In genomic region chr10:18876211-18876610, GRCm38 (mm10) we compare ENCODE assay signal across 13 mouse cellular contexts. TPM values are rescaled to one million over a fixed set of nuclear protein-coding genes. Genes with fewer than 3 reads are reported as not detected.
DNase-seq lines count a peak whose midpoint lies in the region; ATAC-seq lines count a peak whose summit lies in the region.
"Had no signal": no experiment of that assay in that cellular context is flagged by ENCODE, and none has a peak within 500 bp of the region (broad histone marks: within the 10 kb centered on the region; RNA-seq: fewer than 3 reads in every experiment).

No protein-coding gene starts in this region.

- no peak overlapping the region for H3K4me3 ChIP-seq in hindbrain, embryonic 16.5 days (ENCODE audit: low read length)
- no peak overlapping the region for H3K4me3 ChIP-seq in hindbrain, embryonic 10.5 days
- no peak overlapping the region for H3K4me3 ChIP-seq in limb, embryonic 12.5 days (replicated peaks)
- H3K4me3 ChIP-seq: midbrain, embryonic 12.5 days had no signal

- no peaks in the 10 kb centered on the region for H3K4me1 ChIP-seq in hindbrain, embryonic 16.5 days (ENCODE audit: control insufficient read depth, insufficient read depth, low read depth, low read length)
- H3K4me1 ChIP-seq in hindbrain, embryonic 10.5 days (replicated peaks): peaks cover 5% of the 10 kb centered on the region; the same call in 1 of the 2 replicates
- H3K4me1 ChIP-seq in limb, embryonic 12.5 days (replicated peaks): peaks cover 7% of the 10 kb centered on the region
- H3K4me1 ChIP-seq: midbrain, embryonic 12.5 days had no signal

- ATAC-seq in hindbrain, embryonic 16.5 days: peak; percentile 34; the same call in 1 of the 2 replicates
- ATAC-seq in limb, embryonic 12.5 days (ENCODE audit: insufficient number of reproducible peaks, insufficient read depth, low FRiP score, low TSS enrichment, low read depth): no peak
- ATAC-seq in CD4-positive, CD25-positive, alpha-beta regulatory T cell, adult 4 months: no peak
- ATAC-seq: inflammation-experienced regulatory T-cells, adult 6 months had no signal

- H3K9me3 ChIP-seq in hindbrain, embryonic 16.5 days (ENCODE audit: control insufficient read depth, low read length): no peaks in the 10 kb centered on the region
- H3K9me3 ChIP-seq in hindbrain, embryonic 10.5 days: no peaks in the 10 kb centered on the region
- H3K9me3 ChIP-seq in limb, embryonic 12.5 days: no peaks in the 10 kb centered on the region
- H3K9me3 ChIP-seq: midbrain, embryonic 12.5 days had no signal

- H3K9ac ChIP-seq in hindbrain, embryonic 16.5 days (ENCODE audit: low read depth, low read length): no peak overlapping the region
- no peak overlapping the region for H3K9ac ChIP-seq in limb, embryonic 12.5 days (replicated peaks)
- H3K9ac ChIP-seq: liver, embryonic 14.5 days; midbrain, embryonic 12.5 days had no signal

- H3K27ac ChIP-seq in hindbrain, embryonic 16.5 days (ENCODE audit: low read depth, low read length): no peak overlapping the region
- H3K27ac ChIP-seq in hindbrain, embryonic 10.5 days: no peak overlapping the region; the same call in 1 of the 2 replicates
- peak overlapping the region; percentile 5; the same call in 1 of the 2 replicates for H3K27ac ChIP-seq in limb, embryonic 12.5 days
- H3K27ac ChIP-seq: liver, embryonic 14.5 days; midbrain, embryonic 12.5 days had no signal

- no peak overlapping the region for H3K4me2 ChIP-seq in hindbrain, embryonic 16.5 days (ENCODE audit: low read length)
- H3K4me2 ChIP-seq in limb, embryonic 12.5 days: no peak overlapping the region
- H3K4me2 ChIP-seq: midbrain, embryonic 12.5 days had no signal

- H3K36me3 ChIP-seq in hindbrain, embryonic 16.5 days (ENCODE audit: control insufficient read depth, insufficient read depth, low read length): no peaks in the 10 kb centered on the region
- no peaks in the 10 kb centered on the region for H3K36me3 ChIP-seq in hindbrain, embryonic 10.5 days
- H3K36me3 ChIP-seq in limb, embryonic 12.5 days: no peaks in the 10 kb centered on the region
- H3K36me3 ChIP-seq: midbrain, embryonic 12.5 days had no signal

- 59% methylated on average over 1 of the region's 1 CpGs for WGBS in hindbrain, embryonic 16.5 days
- WGBS in hindbrain, embryonic 10.5 days: 54% methylated on average over 1 of the region's 1 CpGs
- 38% methylated on average over 1 of the region's 1 CpGs for WGBS in limb, embryonic 12.5 days

- DNase-seq in hindbrain, embryonic 10.5 days (ENCODE audit: low spot score): no peak
- DNase-seq in urinary bladder, postnatal 36 days (ENCODE audit: low spot score in 2 of 2): peak; percentile 15 to 23
- DNase-seq in urinary bladder, adult 2 months (ENCODE audit: low spot score): no peak
- no peak for DNase-seq in thymus, postnatal 0 days (ENCODE audit: low spot score)
- DNase-seq in spleen, adult 12 weeks (ENCODE audit: low spot score): no peak
- DNase-seq: spleen, adult 18-20 months had no signal

- no peaks in the 10 kb centered on the region for H3K27me3 ChIP-seq in hindbrain, embryonic 16.5 days (replicated peaks; ENCODE audit: control insufficient read depth, insufficient read depth, low read length)
- H3K27me3 ChIP-seq in hindbrain, embryonic 10.5 days (ENCODE audit: insufficient read depth, poor library complexity, severe bottlenecking): no peaks in the 10 kb centered on the region
- H3K27me3 ChIP-seq in limb, embryonic 12.5 days: peaks cover 7% of the 10 kb centered on the region; the same call in 1 of the 2 replicates
- H3K27me3 ChIP-seq: CH12.LX; midbrain, embryonic 12.5 days had no signal

RNA-seq across cellular contexts. Expression of gene Perp, which starts 31.4 kb away (rescaled TPM):
- polyA plus RNA-seq in hindbrain, embryonic 16.5 days (2015; fragmentation: Nextera tagmentation; extraction: Ambion mirVana): 15.3 and 16.3 TPM in 2 replicates
- polyA plus RNA-seq in hindbrain, embryonic 10.5 days (2016; fragmentation: Nextera tagmentation; extraction: Ambion mirVana): 15.7 and 18.2 TPM in 2 replicates
- 246 and 252 TPM in 2 replicates for polyA plus RNA-seq in urinary bladder, adult 2 months (2012; rRNA removed)
- 61.1 and 63.7 TPM in 2 replicates for polyA plus RNA-seq in limb, embryonic 12.5 days (2016; fragmentation: Nextera tagmentation; extraction: Ambion mirVana)
- 102 and 104 TPM in 2 replicates for polyA plus RNA-seq in thymus, postnatal 0 days (2015; fragmentation: Nextera tagmentation; extraction: Ambion mirVana)
- under 1 TPM; 0.65 to 0.84 TPM for polyA plus RNA-seq in CD4-positive, CD25-positive, alpha-beta regulatory T cell, adult 4 months (2017; shearing (Covaris generic))

Comparison
In these comparisons a context has a peak if more than half of its experiments do, and no peak if none do; other contexts are left out.
1. DNase-seq: peak in urinary bladder, postnatal 36 days (2 of 2); none in hindbrain, embryonic 10.5 days (single experiment), urinary bladder, adult 2 months (single experiment), thymus, postnatal 0 days (single experiment) and spleen, adult 12 weeks (single experiment).